Mouse (Mus musculus): ENCODE data around the gene Ube2a.
"Not testable (repeated sequence)": the region's sequence is repeated elsewhere in the genome, so short reads cannot be mapped to it uniquely, and the experiment has no call there.

Ube2a gene

GRCm38 (mm10) chrX:36873765-36874164 is at the start of gene Ube2a, which contains the start of gene C330007P06Rik:
Ube2a (plus strand) TSS chrX:36873900.
C330007P06Rik (minus strand) TSS chrX:36874111.
- DNase-seq (ENCODE audit: low spot score): no peak

GRCm38 (mm10) chrX:36823932-36824711 is 49.6 kb upstream of the Ube2a start:
- no peak for DNase-seq (ENCODE audit: low spot score)

GRCm38 (mm10) chrX:36825032-36825431 is 48.7 kb upstream of the Ube2a start:
- DNase-seq (ENCODE audit: low spot score): no peak

- DNase-seq (ENCODE audit: low spot score): no peak
Observed at GRCm38 (mm10) chrX:36826873-36827272, 46.8 kb upstream of the Ube2a start.

GRCm38 (mm10) chrX:36830271-36830670 is 43.4 kb upstream of the Ube2a start:
- DNase-seq (ENCODE audit: low spot score): peak; percentile 46

GRCm38 (mm10) chrX:36831632-36832031 is 42.1 kb upstream of the Ube2a start:
- no peak for DNase-seq (ENCODE audit: low spot score)

GRCm38 (mm10) chrX:36833397-36834084 is 40.2 kb upstream of the Ube2a start:
- peak; percentile 60 for DNase-seq (ENCODE audit: low spot score)

- DNase-seq (ENCODE audit: low spot score): no peak
Observed at GRCm38 (mm10) chrX:36837069-36837676, 36.5 kb upstream of the Ube2a start.

- no peak for DNase-seq (ENCODE audit: low spot score)
Observed at GRCm38 (mm10) chrX:36839391-36839790, 34.3 kb upstream of the Ube2a start.

GRCm38 (mm10) chrX:36841698-36842097 is 32.0 kb upstream of the Ube2a start:
- DNase-seq (ENCODE audit: low spot score): no peak

- no peak for DNase-seq (ENCODE audit: low spot score)
Observed at GRCm38 (mm10) chrX:36843346-36843990, 30.2 kb upstream of the Ube2a start.

GRCm38 (mm10) chrX:36847152-36847551 is 26.5 kb upstream of the Ube2a start:
- DNase-seq (ENCODE audit: low spot score): no peak

- no peak for DNase-seq (ENCODE audit: low spot score)
Observed at GRCm38 (mm10) chrX:36852631-36853030, 21.1 kb upstream of the Ube2a start.

GRCm38 (mm10) chrX:36863766-36864608 is 9.7 kb upstream of the Ube2a start:
- peak; percentile 61 for DNase-seq (ENCODE audit: low spot score)

GRCm38 (mm10) chrX:36864609-36865328 is 8.9 kb upstream of the Ube2a start:
- no peak for DNase-seq (ENCODE audit: low spot score)

- DNase-seq (ENCODE audit: low spot score): no peak
Observed at GRCm38 (mm10) chrX:36870372-36870771, 3.3 kb upstream of the Ube2a start.

GRCm38 (mm10) chrX:36874178-36874696 is 537 bp downstream of the Ube2a start:
- DNase-seq (ENCODE audit: low spot score): peak; percentile 81

- peak; percentile 14 for DNase-seq (ENCODE audit: low spot score)
Observed at GRCm38 (mm10) chrX:36874704-36875128, 1.0 kb downstream of the Ube2a start.

GRCm38 (mm10) chrX:36884719-36885118 is 11.0 kb downstream of the Ube2a start:
- no peak for DNase-seq (ENCODE audit: low spot score)

- not testable (repeated sequence) for DNase-seq (ENCODE audit: low spot score)
Observed at GRCm38 (mm10) chrX:36898931-36899330, 25.2 kb downstream of the Ube2a start.

Data from urinary bladder, postnatal 25 days (tissue).